Comparison of ENCODE assay signal across 9 mouse cellular contexts in genomic region chr3:154364604-154365209, GRCm38 (mm10). TPM values are rescaled to one million over a fixed set of nuclear protein-coding genes. Genes with fewer than 3 reads are reported as not detected.
A peak's percentile ranks its signal among the peaks of the same experiment; 100 is the strongest.
DNase-seq lines count a peak whose midpoint lies in the region; ATAC-seq and TF ChIP-seq lines count a peak whose summit lies in the region.
"Had no signal": no experiment of that assay in that cellular context is flagged by ENCODE, and none has a peak within 500 bp of the region (broad histone marks: within the 10 kb centered on the region; RNA-seq: fewer than 3 reads in every experiment).

No protein-coding gene starts in this region.

- no peak overlapping the region for H3K4me3 ChIP-seq in heart, embryonic 14.5 days (ENCODE audit: control insufficient read depth in 1 of 2, insufficient read depth in 1 of 2, low read depth in 1 of 2, low read length in 2 of 2)
- H3K4me3 ChIP-seq in embryonic fibroblast, embryonic 13.5 days (ENCODE audit: insufficient read depth, low read length): no peak overlapping the region
- H3K4me3 ChIP-seq in limb, embryonic 14.5 days (replicated peaks; ENCODE audit: low read length): no peak overlapping the region
- no peak overlapping the region for H3K4me3 ChIP-seq in stomach, embryonic 16.5 days (replicated peaks; ENCODE audit: low read length)
- H3K4me3 ChIP-seq: neural tube, embryonic 13.5 days had no signal

- ATAC-seq in heart, embryonic 14.5 days (ENCODE audit: insufficient number of reproducible peaks, insufficient read depth, low FRiP score, low read depth): no peak
- peak; percentile 71; the same call in 1 of the 2 replicates for ATAC-seq in limb, embryonic 14.5 days (ENCODE audit: low FRiP score, low read depth)
- no peak for ATAC-seq in stomach, embryonic 16.5 days (ENCODE audit: insufficient read depth, low FRiP score)

- no peaks in the 10 kb centered on the region for H3K27me3 ChIP-seq in heart, embryonic 14.5 days (ENCODE audit: control insufficient read depth, insufficient read depth, low read length)
- H3K27me3 ChIP-seq in limb, embryonic 14.5 days (ENCODE audit: control insufficient read depth, insufficient read depth, low read length): no peaks in the 10 kb centered on the region
- no peaks in the 10 kb centered on the region for H3K27me3 ChIP-seq in stomach, embryonic 16.5 days (ENCODE audit: control insufficient read depth, insufficient read depth, low read length)
- H3K27me3 ChIP-seq: neural tube, embryonic 13.5 days had no signal

- no peak overlapping the region for H3K27ac ChIP-seq in heart, embryonic 14.5 days (replicated peaks in 1 of 2; ENCODE audit: control insufficient read depth in 1 of 2, insufficient read depth in 1 of 2, low read depth in 2 of 2, low read length in 2 of 2)
- H3K27ac ChIP-seq in embryonic fibroblast, embryonic 13.5 days (ENCODE audit: insufficient read depth, low read length): no peak overlapping the region
- no peak overlapping the region for H3K27ac ChIP-seq in limb, embryonic 14.5 days (replicated peaks; ENCODE audit: low read depth, low read length)
- H3K27ac ChIP-seq in stomach, embryonic 16.5 days (ENCODE audit: low read length): no peak overlapping the region
- H3K27ac ChIP-seq: neural tube, embryonic 13.5 days had no signal

- H3K9ac ChIP-seq in heart, embryonic 14.5 days (ENCODE audit: low read length): no peak overlapping the region
- H3K9ac ChIP-seq in limb, embryonic 14.5 days (ENCODE audit: low read depth, low read length, severe bottlenecking): no peak overlapping the region
- H3K9ac ChIP-seq in stomach, embryonic 16.5 days (ENCODE audit: low read length): no peak overlapping the region
- H3K9ac ChIP-seq: neural tube, embryonic 13.5 days had no signal

- no peak for DNase-seq in heart, adult 8-10 months (ENCODE audit: low spot score)
- DNase-seq in WW6 (ENCODE audit: low read depth, low spot score): peak; percentile 62
- DNase-seq in limb, embryonic 14.5 days (ENCODE audit: low spot score): peak; percentile 68
- no peak for DNase-seq in left cerebral cortex, adult 8-10 months (ENCODE audit: low spot score in 2 of 2)
- no peak for DNase-seq in gastrocnemius, adult 8-10 months (ENCODE audit: low spot score in 2 of 2)

- WGBS in heart, embryonic 14.5 days: 29% methylated on average over 10 of the region's 10 CpGs
- 14% methylated on average over 10 of the region's 10 CpGs for WGBS in limb, embryonic 14.5 days
- 25% methylated on average over 10 of the region's 10 CpGs for WGBS in stomach, embryonic 16.5 days

- no peaks in the 10 kb centered on the region for H3K36me3 ChIP-seq in heart, embryonic 14.5 days (ENCODE audit: control insufficient read depth, insufficient read depth, low read length)
- H3K36me3 ChIP-seq in limb, embryonic 14.5 days (ENCODE audit: control insufficient read depth, insufficient read depth, low read length): no peaks in the 10 kb centered on the region
- no peaks in the 10 kb centered on the region for H3K36me3 ChIP-seq in stomach, embryonic 16.5 days (ENCODE audit: control insufficient read depth, insufficient read depth, low read length)
- H3K36me3 ChIP-seq: neural tube, embryonic 13.5 days had no signal

- H3K4me1 ChIP-seq in heart, embryonic 14.5 days (ENCODE audit: control insufficient read depth in 2 of 2, insufficient read depth in 2 of 2, low read length in 2 of 2): no peaks in the 10 kb centered on the region; a peak in 1 of 4 replicates
- no peaks in the 10 kb centered on the region for H3K4me1 ChIP-seq in embryonic fibroblast, embryonic 13.5 days (ENCODE audit: control insufficient read depth, insufficient read depth, low read length)
- H3K4me1 ChIP-seq in limb, embryonic 14.5 days (ENCODE audit: control insufficient read depth, insufficient read depth, low read length): peaks cover 11% of the 10 kb centered on the region
- no peaks in the 10 kb centered on the region for H3K4me1 ChIP-seq in stomach, embryonic 16.5 days (ENCODE audit: control insufficient read depth, insufficient read depth, low read length)
- H3K4me1 ChIP-seq: neural tube, embryonic 13.5 days had no signal

- no peaks in the 10 kb centered on the region for H3K9me3 ChIP-seq in heart, embryonic 14.5 days (ENCODE audit: control insufficient read depth, low read length)
- no peaks in the 10 kb centered on the region for H3K9me3 ChIP-seq in limb, embryonic 14.5 days (ENCODE audit: control insufficient read depth, low read length)
- no peaks in the 10 kb centered on the region for H3K9me3 ChIP-seq in stomach, embryonic 16.5 days (replicated peaks; ENCODE audit: control insufficient read depth, low read length)
- H3K9me3 ChIP-seq: neural tube, embryonic 13.5 days had no signal

- TF ChIP-seq POLR2A in embryonic fibroblast, embryonic 13.5 days (IDR thresholded peaks at IDR 0.05; ENCODE audit: low read depth, low read length): no peak
- no peak for TF ChIP-seq POLR2A in limb, embryonic 14.5 days (IDR thresholded peaks at IDR 0.05; ENCODE audit: borderline replicate concordance, extremely low read depth, insufficient read depth, insufficient read length)

- TF ChIP-seq CTCF in embryonic fibroblast, embryonic 13.5 days (IDR thresholded peaks at IDR 0.05; ENCODE audit: borderline replicate concordance, insufficient read depth, low read length): peak; percentile 55; the same call in 1 of the 2 replicates

- 0 out of 2 replicates have a peak overlapping the region, but pooled peaks have one; percentile 5 for H3K4me2 ChIP-seq in heart, embryonic 14.5 days (ENCODE audit: low read length)
- H3K4me2 ChIP-seq in limb, embryonic 14.5 days (replicated peaks; ENCODE audit: low read depth, low read length, severe bottlenecking): peak overlapping the region; percentile 23; the same call in 1 of the 2 replicates
- 0 out of 2 replicates have a peak overlapping the region, but pooled peaks have one; percentile 16 for H3K4me2 ChIP-seq in stomach, embryonic 16.5 days (ENCODE audit: low read depth, low read length)
- H3K4me2 ChIP-seq: neural tube, embryonic 13.5 days had no signal

RNA-seq across cellular contexts. Expression of gene Lhx8, which starts 34.2 kb away (rescaled TPM):
- polyA plus RNA-seq in heart, embryonic 14.5 days (2014; fragmentation: Nextera tagmentation; extraction: Ambion mirVana): 0.23 and 0.38 TPM in 2 replicates
- total RNA-seq in heart, adult 8-10 months (2022): not detected
- polyA plus RNA-seq in embryonic fibroblast, embryonic 13.5 days (2011; ENCODE audit: insufficient read length, low read depth, missing spikeins): 2.0 and 7.8 TPM in 2 replicates
- polyA plus RNA-seq in limb, embryonic 14.5 days (2012; rRNA removed): 2.9 and 3.0 TPM in 2 replicates
- 2.2 and 2.5 TPM in 2 replicates for polyA plus RNA-seq in limb, embryonic 14.5 days (2014; fragmentation: Nextera tagmentation; extraction: Ambion mirVana)
- 0.12 TPM in 1 of 2 replicates, not detected in the other for polyA plus RNA-seq in stomach, embryonic 16.5 days (2015; fragmentation: Nextera tagmentation; extraction: Ambion mirVana)
- 1 to 10 TPM; 2.5 to 5.8 (median 4.7) TPM for total RNA-seq in left cerebral cortex, adult 8-10 months (2022)
- total RNA-seq in gastrocnemius, adult 8-10 months (2022): under 1 TPM in 1 of 4 experiments, not detected in 3; 0.25 TPM
- polyA plus RNA-seq: neural tube, embryonic 13.5 days had no signal

Comparison
In these comparisons a context has a peak if more than half of its experiments do, and no peak if none do; other contexts are left out.
1. DNase-seq: peak in WW6 (single experiment) and limb, embryonic 14.5 days (single experiment); none in heart, adult 8-10 months (single experiment), left cerebral cortex, adult 8-10 months (0 of 2) and gastrocnemius, adult 8-10 months (0 of 2).
2. Peak in every context shown above with its lines, with median percentiles within 50 percentile points of each other: H3K4me2 ChIP-seq.